Mouse (Mus musculus) hindbrain, embryonic 13.5 days (tissue): ENCODE results near the gene Sec31a. TPM values are rescaled to one million over a fixed set of nuclear protein-coding genes. Genes with fewer than 3 reads are reported as not detected.
A peak's percentile ranks its signal among the peaks of the same experiment; 100 is the strongest.

ENCODE experiments used
- ATAC-seq: fragments of 200-750 bp; cut with Nextera tagmentation; 2 replicates; pipeline ENCODE4 v1.8.0; 2017; ENCODE audit warnings: moderate TSS enrichment; ENCODE audit not compliant: low FRiP score
- H3K27ac ChIP-seq: fragments of 300-500 bp; sonication (generic); 2 replicates; pipeline ENCODE4 v1.5.1; 2015; ENCODE audit warnings: inconsistent platforms, mild to moderate bottlenecking, moderate library complexity
- H3K27me3 ChIP-seq: fragments of 300-500 bp; sonication (generic); 2 replicates; pipeline ENCODE4 v1.6.1; 2015; ENCODE audit warnings: mild to moderate bottlenecking, inconsistent platforms
- H3K36me3 ChIP-seq: fragments of 300-500 bp; sonication (generic); 2 replicates; pipeline ENCODE4 v1.6.1; 2015; ENCODE audit warnings: mild to moderate bottlenecking, inconsistent platforms
- H3K4me1 ChIP-seq: fragments of 300-500 bp; sonication (generic); replicated peaks from 2 replicates; pipeline ENCODE4 v1.6.1; 2015; ENCODE audit warnings: inconsistent platforms
- H3K4me2 ChIP-seq: fragments of 300-500 bp; sonication (generic); 2 replicates; pipeline ENCODE4 v1.6.1; 2015; ENCODE audit warnings: inconsistent platforms, mild to moderate bottlenecking, moderate library complexity
- H3K4me3 ChIP-seq: fragments of 300-500 bp; sonication (generic); 2 replicates; pipeline ENCODE4 v1.5.1; 2015; ENCODE audit warnings: mild to moderate bottlenecking, inconsistent platforms
- H3K9ac ChIP-seq: fragments of 300-500 bp; sonication (generic); 2 replicates; pipeline ENCODE4 v1.6.1; 2015; ENCODE audit warnings: mild to moderate bottlenecking, inconsistent platforms
- H3K9me3 ChIP-seq: fragments of 300-500 bp; sonication (generic); 2 replicates; pipeline ENCODE4 v1.6.1; 2016; ENCODE audit warnings: inconsistent platforms
- WGBS: fragments of 180-500 bp; shearing (Covaris S2); methylation state at CpG from one replicate; pipeline ENCODE4 v1.1.7; 2015; 5-methylcytosine and 5-hydroxymethylcytosine counted together
- polyA plus RNA-seq: library from polyadenylated mRNA; unstranded; fragments of >200 nt; fragmentation: Nextera tagmentation; extraction: Ambion mirVana; gene quantifications from 2 replicates; pipeline ENCODE4 v1.2.1, GENCODE M21; 2015

The Sec31a gene
- polyA plus RNA-seq, 1 experiment from 2014 or later, result 95.9 TPM

GRCm38 (mm10) chr5:100337852-100338251, 78.2 kb downstream of the Sec31a start:
- Histone ChIP-seq H3K27me3 (no peaks in the 10 kb centered on the region), H3K36me3 (no peaks in the 10 kb centered on the region), H3K4me1 (peaks cover 12% of the 10 kb centered on the region), H3K4me3 (no peak overlapping the region), H3K4me2 (no peak overlapping the region), H3K27ac (no peak overlapping the region), H3K9me3 (no peaks in the 10 kb centered on the region), H3K9ac (no peak overlapping the region)
- no peak for ATAC-seq
- 88% methylated on average over 4 of the region's 4 CpGs for WGBS

GRCm38 (mm10) chr5:100336876-100337275, 79.2 kb downstream of the Sec31a start:
- Histone ChIP-seq H3K4me2 (no peak overlapping the region), H3K9ac (no peak overlapping the region), H3K36me3 (no peaks in the 10 kb centered on the region), H3K4me1 (peaks cover 21% of the 10 kb centered on the region), H3K27me3 (no peaks in the 10 kb centered on the region), H3K4me3 (no peak overlapping the region), H3K9me3 (no peaks in the 10 kb centered on the region), H3K27ac (no peak overlapping the region)
- ATAC-seq, result no peak
- WGBS, result 80% methylated on average over 7 of the region's 7 CpGs

GRCm38 (mm10) chr5:100335581-100336080, 80.4 kb downstream of the Sec31a start:
- H3K9me3 ChIP-seq, result no peaks in the 10 kb centered on the region
- 79% methylated on average over 5 of the region's 5 CpGs for WGBS
- peaks cover 22% of the 10 kb centered on the region for H3K4me1 ChIP-seq

DNA sequence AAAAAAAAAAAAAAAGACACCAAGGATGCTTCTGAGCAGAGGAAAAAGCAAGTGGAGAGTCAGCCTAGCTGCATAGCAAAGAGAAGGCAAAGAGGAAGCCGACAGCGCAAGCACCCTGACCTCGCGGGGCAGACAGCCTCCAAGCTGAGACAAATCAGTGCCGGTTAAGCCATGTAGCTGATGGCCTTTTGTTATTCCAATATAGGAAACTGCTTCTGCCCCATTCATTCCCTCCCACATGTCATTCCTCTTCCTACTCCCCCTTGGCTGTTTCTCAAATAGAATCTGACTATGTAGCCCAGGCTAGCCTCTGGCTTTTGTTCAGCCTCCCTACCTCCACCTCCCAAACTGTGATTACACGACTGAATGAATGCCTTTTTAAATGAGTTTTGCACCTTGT, 81.3 kb downstream of the Sec31a start:
- Histone ChIP-seq H3K36me3 (no peaks in the 10 kb centered on the region), H3K9ac (no peak overlapping the region), H3K9me3 (no peaks in the 10 kb centered on the region), H3K4me3 (no peak overlapping the region), H3K4me2 (no peak overlapping the region), H3K27me3 (no peaks in the 10 kb centered on the region), H3K4me1 (peaks cover 22% of the 10 kb centered on the region), H3K27ac (no peak overlapping the region)
- ATAC-seq, result no peak
- WGBS, result 29% methylated on average over 6 of the region's 6 CpGs

More at GRCm38 (mm10) chr5:100335581-100336080, 80.4 kb downstream of the Sec31a start:
- Histone ChIP-seq H3K36me3 (no peaks in the 10 kb centered on the region), H3K27ac (no peak overlapping the region), H3K4me3 (no peak overlapping the region), H3K9ac (no peak overlapping the region), H3K27me3 (no peaks in the 10 kb centered on the region), H3K4me2 (no peak overlapping the region)
- ATAC-seq, result no peak

DNA sequence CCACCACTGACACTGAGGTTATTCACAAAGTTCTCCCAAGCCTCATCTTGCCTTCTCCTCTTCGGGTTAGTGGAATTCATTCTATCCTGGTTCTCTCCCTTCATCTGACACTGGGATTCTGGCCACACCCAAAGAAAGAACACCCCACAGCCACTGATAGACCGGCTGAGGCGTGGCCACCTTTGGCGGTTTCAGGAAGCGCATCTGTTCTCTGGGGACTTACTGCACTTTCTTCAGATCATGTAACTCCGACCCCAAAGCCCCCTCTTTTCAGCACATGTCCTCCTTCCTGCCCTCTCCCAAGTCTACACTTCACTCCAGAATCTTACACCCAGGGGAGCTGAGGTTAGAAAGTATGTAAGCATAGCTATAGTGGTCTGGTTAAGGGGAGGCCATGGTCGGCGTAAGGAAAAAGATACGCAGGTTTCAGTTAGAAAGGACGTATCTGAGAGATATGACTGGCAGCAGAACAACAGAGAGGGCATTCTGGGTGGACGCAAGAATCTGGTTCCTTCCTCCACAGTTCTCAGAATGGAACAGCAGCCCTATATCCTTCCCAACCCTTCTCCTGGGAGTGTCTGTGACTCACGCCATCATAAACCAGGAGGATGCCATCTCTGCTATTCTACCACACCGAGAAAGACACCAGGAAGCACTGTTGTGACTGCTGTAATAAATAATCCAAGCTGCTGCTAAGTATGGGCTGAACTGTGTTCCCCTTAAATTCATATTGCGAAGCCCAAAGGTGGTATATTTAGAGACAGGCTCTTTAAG, 82.2 kb downstream of the Sec31a start:
- H3K9me3 ChIP-seq, result no peaks in the 10 kb centered on the region
- 71% methylated on average over 14 of the region's 14 CpGs for WGBS
- no peak for ATAC-seq

GRCm38 (mm10) chr5:100332300-100333004, 83.6 kb downstream of the Sec31a start:
- peak; percentile 38 for ATAC-seq
- Histone ChIP-seq H3K36me3 (no peaks in the 10 kb centered on the region), H3K27me3 (no peaks in the 10 kb centered on the region), H3K9ac (no peak overlapping the region), H3K4me3 (no peak overlapping the region), H3K9me3 (no peaks in the 10 kb centered on the region), H3K4me1 (peaks cover 22% of the 10 kb centered on the region), H3K4me2 (no peak overlapping the region), H3K27ac (0 out of 2 replicates have a peak overlapping the region, but pooled peaks have one; percentile 35)
- 33% methylated on average over 8 of the region's 8 CpGs for WGBS

More for the DNA sequence above, 82.2 kb downstream of the Sec31a start:
- H3K4me1 ChIP-seq, result peaks cover 22% of the 10 kb centered on the region
- no peaks in the 10 kb centered on the region for H3K36me3 ChIP-seq
- H3K4me3 ChIP-seq, result no peak overlapping the region
- no peak overlapping the region for H3K4me2 ChIP-seq
- H3K27ac ChIP-seq, result peak overlapping the region; percentile 60; the same call in 1 of the 2 replicates
- H3K27me3 ChIP-seq, result no peaks in the 10 kb centered on the region
- no peak overlapping the region for H3K9ac ChIP-seq

DNA sequence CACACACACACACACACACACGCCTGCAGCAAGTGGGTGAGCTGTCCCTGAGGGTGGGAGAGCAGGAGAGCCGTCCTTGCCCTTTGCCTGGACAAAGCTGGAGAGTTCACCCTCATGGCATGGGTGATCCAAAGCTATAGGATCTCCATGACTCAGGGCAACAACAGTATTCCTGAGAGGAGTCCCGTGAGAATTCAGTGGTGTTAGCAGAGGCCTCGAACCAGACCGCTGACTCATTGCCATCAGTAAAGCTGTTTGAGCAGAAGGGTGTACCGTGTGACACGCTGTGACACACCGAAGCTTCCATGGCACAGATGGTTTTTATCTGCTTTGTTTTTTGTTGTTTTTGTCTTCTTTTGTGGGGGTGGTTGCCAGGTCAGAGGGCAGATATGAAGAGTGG, 84.4 kb downstream of the Sec31a start:
- Histone ChIP-seq H3K4me1 (peaks cover 22% of the 10 kb centered on the region), H3K27me3 (no peaks in the 10 kb centered on the region), H3K9ac (no peak overlapping the region), H3K27ac (0 out of 2 replicates have a peak overlapping the region, but pooled peaks have one; percentile 35), H3K36me3 (no peaks in the 10 kb centered on the region), H3K4me2 (no peak overlapping the region), H3K9me3 (no peaks in the 10 kb centered on the region), H3K4me3 (no peak overlapping the region)
- peak; percentile 26; the same call in 1 of the 2 replicates for ATAC-seq
- 80% methylated on average over 8 of the region's 8 CpGs for WGBS

DNA sequence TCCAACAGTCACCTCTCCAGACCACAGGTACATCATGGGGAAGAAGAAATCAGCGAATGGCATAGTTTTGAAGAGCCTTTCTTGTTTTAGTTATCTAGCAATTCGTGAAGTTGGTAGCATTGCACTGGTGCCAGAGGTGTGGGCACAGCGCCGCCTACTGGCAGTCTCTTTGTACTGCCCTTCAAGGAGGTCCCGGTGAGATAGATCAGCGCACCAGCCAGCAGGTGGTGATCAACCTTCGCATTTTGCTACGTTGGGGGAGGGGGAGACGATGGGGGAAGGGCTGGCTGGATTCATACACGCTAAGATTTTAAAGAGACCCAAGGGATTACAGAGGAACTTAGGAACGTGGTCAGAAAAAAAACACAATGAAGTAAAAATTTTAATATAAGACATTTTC, 94.0 kb downstream of the Sec31a start:
- no peaks in the 10 kb centered on the region for H3K36me3 ChIP-seq
- H3K9me3 ChIP-seq, result no peaks in the 10 kb centered on the region
- H3K4me1 ChIP-seq, result no peaks in the 10 kb centered on the region
- peak; percentile 86 for ATAC-seq
- no peak overlapping the region for H3K9ac ChIP-seq
- H3K27me3 ChIP-seq, result no peaks in the 10 kb centered on the region
- no peak overlapping the region for H3K4me3 ChIP-seq
- WGBS, result under 1% methylated on average over 11 of the region's 11 CpGs
- H3K4me2 ChIP-seq, result 0 out of 2 replicates have a peak overlapping the region, but pooled peaks have one; percentile 10
- H3K27ac ChIP-seq, result no peak overlapping the region

DNA sequence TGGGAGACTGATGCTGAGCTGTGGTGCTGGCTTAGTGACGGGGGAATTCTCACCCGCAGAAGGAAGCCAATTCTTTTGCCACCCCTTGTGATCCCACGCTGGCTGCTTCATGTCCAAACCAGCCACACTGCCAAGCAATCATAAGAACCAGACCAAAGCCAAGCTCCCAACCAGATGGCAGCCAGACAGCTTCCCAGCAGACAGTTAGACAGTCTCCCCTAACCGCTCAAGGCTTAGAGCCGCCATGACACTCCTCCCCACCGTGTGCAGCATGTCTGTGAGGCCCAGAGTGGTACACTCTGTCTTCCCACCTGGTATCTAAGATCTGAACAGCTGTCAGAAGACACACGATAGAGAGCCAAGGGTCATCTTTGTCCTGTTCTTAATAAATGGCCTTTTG, 98.2 kb downstream of the Sec31a start:
- H3K4me3 ChIP-seq, result no peak overlapping the region
- 76% methylated on average over 7 of the region's 7 CpGs for WGBS
- no peak overlapping the region for H3K4me2 ChIP-seq
- H3K27me3 ChIP-seq, result no peaks in the 10 kb centered on the region
- H3K36me3 ChIP-seq, result no peaks in the 10 kb centered on the region
- no peaks in the 10 kb centered on the region for H3K4me1 ChIP-seq
- no peak overlapping the region for H3K27ac ChIP-seq
- H3K9me3 ChIP-seq, result no peaks in the 10 kb centered on the region
- ATAC-seq, result no peak
- H3K9ac ChIP-seq, result no peak overlapping the region

DNA sequence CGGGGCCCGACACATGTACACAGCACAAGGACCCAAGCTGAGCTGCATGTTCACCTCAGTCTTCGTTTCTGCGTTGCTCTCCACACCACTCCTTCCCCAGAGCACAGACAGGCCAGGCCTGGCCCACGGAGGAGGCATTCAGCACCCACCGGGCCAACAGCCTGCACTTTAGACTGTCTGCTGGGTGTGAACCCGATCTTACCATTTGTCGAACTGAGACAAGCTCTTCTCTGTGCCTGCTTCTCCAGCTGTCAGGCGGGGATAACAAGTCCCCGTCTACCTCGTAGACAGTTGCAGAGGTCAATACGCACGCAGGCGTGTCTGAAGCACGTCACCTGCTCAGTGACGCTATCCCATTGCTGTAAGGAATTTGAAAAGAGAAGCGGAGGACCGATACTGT, 99.0 kb downstream of the Sec31a start:
- Histone ChIP-seq H3K27me3 (no peaks in the 10 kb centered on the region), H3K4me1 (no peaks in the 10 kb centered on the region), H3K4me3 (no peak overlapping the region), H3K9ac (no peak overlapping the region), H3K36me3 (no peaks in the 10 kb centered on the region), H3K4me2 (no peak overlapping the region), H3K27ac (no peak overlapping the region), H3K9me3 (no peaks in the 10 kb centered on the region)
- 87% methylated on average over 18 of the region's 18 CpGs for WGBS
- ATAC-seq, result no peak

DNA sequence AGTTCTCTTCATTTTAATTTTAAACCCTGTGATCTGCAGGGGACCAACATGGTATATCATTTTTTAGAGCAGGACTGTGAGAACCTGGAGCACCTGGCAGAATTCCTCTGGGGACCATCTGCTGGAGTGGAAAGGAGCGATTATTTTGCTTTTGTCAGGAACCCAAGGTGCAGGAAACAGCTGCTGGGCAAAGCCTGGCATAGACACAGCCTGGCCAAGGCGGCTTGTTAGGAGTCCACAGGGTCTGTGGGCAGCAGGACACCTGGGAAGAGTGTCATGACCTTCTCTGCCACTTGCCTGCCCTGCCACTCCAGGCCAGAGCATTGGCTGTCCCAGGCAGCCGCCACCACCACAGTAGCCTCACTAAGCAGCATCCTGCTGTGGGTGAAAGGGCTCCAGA, 100.4 kb downstream of the Sec31a start:
- Histone ChIP-seq H3K36me3 (no peaks in the 10 kb centered on the region), H3K9ac (no peak overlapping the region), H3K9me3 (no peaks in the 10 kb centered on the region), H3K4me2 (no peak overlapping the region), H3K4me3 (no peak overlapping the region), H3K4me1 (0 out of 2 replicates have a peak, but pooled peaks cover 2% of the 10 kb centered on the region), H3K27ac (no peak overlapping the region), H3K27me3 (no peaks in the 10 kb centered on the region)
- ATAC-seq, result no peak
- WGBS, result 42% methylated on average over 3 of the region's 3 CpGs

- no peaks in the 10 kb centered on the region for H3K36me3 ChIP-seq
- 83% methylated on average over 5 of the region's 5 CpGs for WGBS
Observed at GRCm38 (mm10) chr5:100312391-100312790, 103.6 kb downstream of the Sec31a start.

More at GRCm38 (mm10) chr5:100312391-100312790, 103.6 kb downstream of the Sec31a start:
- Histone ChIP-seq H3K4me3 (no peak overlapping the region), H3K9me3 (no peaks in the 10 kb centered on the region), H3K9ac (no peak overlapping the region), H3K27ac (no peak overlapping the region), H3K4me1 (0 out of 2 replicates have a peak, but pooled peaks cover 2% of the 10 kb centered on the region), H3K4me2 (no peak overlapping the region), H3K27me3 (no peaks in the 10 kb centered on the region)
- no peak for ATAC-seq
